Mouse (Mus musculus): Measurements from ENCODE around the gene Adgrb3.
"Not testable (repeated sequence)": the region's sequence is repeated elsewhere in the genome, so short reads cannot be mapped to it uniquely, and the experiment has no call there.

Adgrb3 gene

GRCm38 (mm10) chr1:25107500-25108101, 721.9 kb downstream of the Adgrb3 start:
- peak; percentile 34 for DNase-seq (ENCODE audit: low spot score)

- DNase-seq (ENCODE audit: low spot score) = no peak
Measured at GRCm38 (mm10) chr1:25106679-25107078, 722.8 kb downstream of the Adgrb3 start.

GRCm38 (mm10) chr1:25105367-25105766, 724.1 kb downstream of the Adgrb3 start:
- DNase-seq (ENCODE audit: low spot score) = no peak

- peak; percentile 28 for DNase-seq (ENCODE audit: low spot score)
Measured at GRCm38 (mm10) chr1:25088010-25088719, 741.3 kb downstream of the Adgrb3 start.

- peak; percentile 6 for DNase-seq (ENCODE audit: low spot score)
Measured at GRCm38 (mm10) chr1:25085616-25086372, 743.7 kb downstream of the Adgrb3 start.

GRCm38 (mm10) chr1:25082377-25082776, 747.1 kb downstream of the Adgrb3 start:
- DNase-seq (ENCODE audit: low spot score) = peak; percentile 33

- no peak for DNase-seq (ENCODE audit: low spot score)
Measured at GRCm38 (mm10) chr1:25081265-25081849, 748.1 kb downstream of the Adgrb3 start.

- DNase-seq (ENCODE audit: low spot score) = no peak
Measured at GRCm38 (mm10) chr1:25079395-25079794, 750.1 kb downstream of the Adgrb3 start.

GRCm38 (mm10) chr1:25075952-25076351, 753.6 kb downstream of the Adgrb3 start:
- no peak for DNase-seq (ENCODE audit: low spot score)

- DNase-seq (ENCODE audit: low spot score) = no peak
Measured at GRCm38 (mm10) chr1:25063964-25064363, 765.5 kb downstream of the Adgrb3 start.

GRCm38 (mm10) chr1:25060935-25061334, 768.6 kb downstream of the Adgrb3 start:
- DNase-seq (ENCODE audit: low spot score) = no peak

- DNase-seq (ENCODE audit: low spot score) = no peak
Measured at GRCm38 (mm10) chr1:25060191-25060590, 769.3 kb downstream of the Adgrb3 start.

GRCm38 (mm10) chr1:25057656-25058055, 771.9 kb downstream of the Adgrb3 start:
- no peak for DNase-seq (ENCODE audit: low spot score)

GRCm38 (mm10) chr1:25057212-25057611, 772.3 kb downstream of the Adgrb3 start:
- no peak for DNase-seq (ENCODE audit: low spot score)

GRCm38 (mm10) chr1:25042091-25042490, 787.4 kb downstream of the Adgrb3 start:
- DNase-seq (ENCODE audit: low spot score) = no peak

- no peak for DNase-seq (ENCODE audit: low spot score)
Measured at GRCm38 (mm10) chr1:25034161-25034560, 795.3 kb downstream of the Adgrb3 start.

GRCm38 (mm10) chr1:25033155-25034095, 796.1 kb downstream of the Adgrb3 start:
- peak; percentile 54 for DNase-seq (ENCODE audit: low spot score)

- no peak for DNase-seq (ENCODE audit: low spot score)
Measured at GRCm38 (mm10) chr1:25023156-25023555, 806.4 kb downstream of the Adgrb3 start.

- not testable (repeated sequence) for DNase-seq (ENCODE audit: low spot score)
Measured at GRCm38 (mm10) chr1:25017851-25018250, 811.7 kb downstream of the Adgrb3 start.
